Mouse (Mus musculus) adipocyte (in vitro differentiated cells): ENCODE measurements around the gene Mitf.

Experiments used
- DNase-seq: peaks from one replicate; pipeline ENCODE4 v3.0.0-alpha.2; 2016; ENCODE audit warnings: low spot score

Mitf gene

DNA sequence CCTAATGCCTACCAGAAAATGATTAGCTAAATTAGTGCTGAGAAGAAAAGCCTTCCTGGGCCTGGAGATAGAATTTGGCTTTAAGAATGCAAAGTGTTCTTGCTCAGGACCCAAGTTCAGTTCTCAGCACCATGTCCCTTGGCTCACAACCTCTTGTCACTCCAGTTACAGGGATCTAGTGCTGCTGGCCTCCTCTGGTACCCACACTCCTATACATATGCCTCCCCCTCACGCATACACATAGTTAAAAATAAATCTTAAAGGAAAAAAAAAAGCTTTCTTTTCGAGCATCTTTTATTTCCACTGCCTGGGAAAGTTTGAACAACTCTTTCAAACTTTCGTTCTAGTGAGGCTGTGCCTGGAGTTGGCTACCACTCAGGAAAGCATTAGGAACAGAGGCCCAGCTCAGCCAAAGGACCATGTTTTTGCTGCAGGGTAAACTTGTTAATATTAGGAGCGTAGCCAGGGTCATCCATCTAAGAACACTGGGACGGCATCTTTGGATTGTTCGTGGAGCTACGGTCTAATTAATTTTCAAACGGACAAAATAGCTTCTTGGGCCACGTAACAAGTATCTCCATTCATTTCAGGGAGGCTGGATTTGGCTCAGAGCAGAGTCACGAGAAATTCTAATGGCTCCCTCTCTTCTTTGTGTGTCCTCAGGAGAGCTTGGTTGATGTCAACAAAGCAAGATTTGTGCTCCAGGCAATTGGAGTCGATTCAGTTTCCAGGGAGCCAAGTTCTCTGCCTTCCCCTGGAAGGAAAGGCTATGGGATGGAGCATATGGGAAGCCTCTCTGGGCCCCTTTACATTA lies 239.7 kb downstream of the Mitf start:
- DNase-seq: no peak

- no peak for DNase-seq
Measured at GRCm38 (mm10) chr6:98047741-98048140, 240.9 kb downstream of the Mitf start.

DNA sequence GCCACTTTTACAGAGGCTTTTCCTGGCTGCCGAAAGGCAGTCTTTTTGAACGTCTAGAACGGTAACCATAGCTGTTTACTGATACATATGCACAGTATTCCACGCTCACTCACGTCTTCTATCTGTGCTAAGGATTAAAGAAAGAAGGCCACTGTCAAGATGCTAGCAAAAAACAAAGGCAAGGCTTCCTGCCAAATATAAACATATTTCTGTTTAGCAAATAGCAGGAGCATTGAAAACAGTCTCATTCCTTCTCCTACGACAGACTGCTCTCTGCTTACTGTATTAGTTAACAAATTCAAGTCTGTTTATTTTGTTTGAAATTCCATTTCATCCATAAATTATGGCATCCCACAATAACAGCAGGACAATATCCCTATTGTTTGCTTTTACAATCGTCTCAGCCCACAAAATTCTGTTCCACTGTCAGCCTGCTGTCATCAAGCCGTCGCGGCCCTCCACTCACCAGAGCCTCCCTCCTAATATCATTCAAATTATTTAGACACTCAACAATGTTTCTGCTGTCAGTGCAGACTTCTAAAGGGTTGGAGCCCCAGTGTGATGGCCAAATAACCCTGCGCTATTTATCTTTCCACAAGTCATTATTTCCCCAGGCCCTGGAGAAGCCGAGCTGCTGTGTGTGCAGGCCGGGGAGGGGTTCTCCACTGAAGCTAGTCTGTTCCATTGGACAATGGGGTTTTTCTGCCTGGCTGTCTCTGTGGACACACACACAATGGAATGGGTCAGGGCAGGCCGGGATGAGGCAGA lies 242.0 kb downstream of the Mitf start:
- no peak for DNase-seq

- DNase-seq: no peak
Measured at GRCm38 (mm10) chr6:98049551-98049950, 242.7 kb downstream of the Mitf start.

- no peak for DNase-seq
Measured at GRCm38 (mm10) chr6:98061878-98062277, 255.0 kb downstream of the Mitf start.

DNA sequence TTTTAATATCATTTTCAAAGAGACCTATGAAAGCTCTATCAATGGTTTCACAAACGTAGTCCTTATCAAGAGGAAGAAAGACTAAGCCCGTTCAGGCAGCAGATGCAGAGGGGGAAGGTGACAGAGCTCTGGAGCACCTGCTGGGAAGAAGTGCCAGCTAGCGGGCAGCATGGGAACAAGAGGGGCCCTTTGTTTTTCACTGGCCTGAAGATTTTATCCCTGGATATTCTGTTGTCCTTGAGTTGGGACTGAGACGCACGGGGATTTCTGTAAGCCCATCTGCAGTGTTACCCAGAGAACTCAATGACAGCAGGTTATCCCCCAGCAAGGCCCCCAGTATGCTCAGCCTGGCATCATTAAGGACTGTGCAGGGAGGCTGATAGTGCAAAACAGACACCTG lies 258.1 kb downstream of the Mitf start:
- DNase-seq: no peak

DNA sequence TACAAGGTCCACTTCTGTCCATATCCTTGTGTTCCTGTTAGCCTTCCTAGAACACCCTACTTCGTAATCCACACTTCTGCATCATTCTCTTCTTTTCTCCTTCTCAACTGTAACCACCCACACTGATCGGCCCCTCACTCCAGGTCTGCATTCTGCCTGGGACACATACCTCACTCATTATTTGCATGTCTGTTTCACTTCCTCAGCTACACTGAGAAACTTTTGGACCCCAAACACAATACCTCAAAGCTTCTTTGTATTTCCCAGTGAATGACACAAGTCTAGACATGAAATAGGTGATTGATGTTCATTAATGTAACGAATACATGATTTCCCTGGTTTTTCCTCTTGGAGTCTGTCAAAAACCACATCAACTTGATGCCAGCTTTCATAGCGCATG lies 259.6 kb downstream of the Mitf start:
- DNase-seq: no peak
